Mouse (Mus musculus) embryonic facial prominence, embryonic 15.5 days (tissue): ENCODE measurements around the gene Elmo2. TPM values are rescaled to one million over a fixed set of nuclear protein-coding genes. Genes with fewer than 3 reads are reported as not detected.

Experiments
- ATAC-seq: fragments of 200-750 bp; cut with Nextera tagmentation; 2 replicates; pipeline ENCODE4 v1.8.0; 2017; ENCODE audit warnings: low read depth, moderate TSS enrichment; ENCODE audit not compliant: insufficient number of reproducible peaks, low FRiP score, low TSS enrichment
- H3K27ac ChIP-seq: fragments of 300-500 bp; sonication (generic); replicated peaks from 2 replicates; pipeline ENCODE4 v1.5.1; 2015; ENCODE audit warnings: mild to moderate bottlenecking, inconsistent platforms
- H3K27me3 ChIP-seq: fragments of 300-500 bp; sonication (generic); 2 replicates; pipeline ENCODE4 v1.6.1; 2015; ENCODE audit warnings: inconsistent platforms
- H3K36me3 ChIP-seq: fragments of 300-500 bp; sonication (generic); 2 replicates; pipeline ENCODE4 v1.6.1; 2015; ENCODE audit warnings: mild to moderate bottlenecking, inconsistent platforms
- H3K4me1 ChIP-seq: fragments of 300-500 bp; sonication (generic); 2 replicates; pipeline ENCODE4 v1.6.1; 2015; ENCODE audit warnings: inconsistent platforms
- H3K4me2 ChIP-seq: fragments of 300-500 bp; sonication (generic); replicated peaks from 2 replicates; pipeline ENCODE4 v1.6.1; 2015; ENCODE audit warnings: mild to moderate bottlenecking, inconsistent platforms
- H3K4me3 ChIP-seq: fragments of 300-500 bp; sonication (generic); replicated peaks from 2 replicates; pipeline ENCODE4 v1.5.1; 2015; ENCODE audit warnings: mild to moderate bottlenecking, inconsistent platforms
- H3K9ac ChIP-seq: fragments of 300-500 bp; sonication (generic); 2 replicates; pipeline ENCODE4 v1.6.1; 2015; ENCODE audit warnings: inconsistent platforms
- H3K9me3 ChIP-seq: fragments of 300-500 bp; sonication (generic); replicated peaks from 2 replicates; pipeline ENCODE4 v1.6.1; 2016; ENCODE audit warnings: inconsistent platforms
- WGBS: fragments of 180-500 bp; shearing (Covaris S2); methylation state at CpG from one replicate; pipeline ENCODE4 v1.1.7; 2015; 5-methylcytosine and 5-hydroxymethylcytosine counted together
- polyA plus RNA-seq: library from polyadenylated mRNA; unstranded; fragments of >200 nt; fragmentation: Nextera tagmentation; extraction: Ambion mirVana; gene quantifications from 2 replicates; pipeline ENCODE4 v1.2.1, GENCODE M21; 2015

The Elmo2 gene
- polyA plus RNA-seq, 1 experiment from 2014 or later = 91.3 TPM

DNA sequence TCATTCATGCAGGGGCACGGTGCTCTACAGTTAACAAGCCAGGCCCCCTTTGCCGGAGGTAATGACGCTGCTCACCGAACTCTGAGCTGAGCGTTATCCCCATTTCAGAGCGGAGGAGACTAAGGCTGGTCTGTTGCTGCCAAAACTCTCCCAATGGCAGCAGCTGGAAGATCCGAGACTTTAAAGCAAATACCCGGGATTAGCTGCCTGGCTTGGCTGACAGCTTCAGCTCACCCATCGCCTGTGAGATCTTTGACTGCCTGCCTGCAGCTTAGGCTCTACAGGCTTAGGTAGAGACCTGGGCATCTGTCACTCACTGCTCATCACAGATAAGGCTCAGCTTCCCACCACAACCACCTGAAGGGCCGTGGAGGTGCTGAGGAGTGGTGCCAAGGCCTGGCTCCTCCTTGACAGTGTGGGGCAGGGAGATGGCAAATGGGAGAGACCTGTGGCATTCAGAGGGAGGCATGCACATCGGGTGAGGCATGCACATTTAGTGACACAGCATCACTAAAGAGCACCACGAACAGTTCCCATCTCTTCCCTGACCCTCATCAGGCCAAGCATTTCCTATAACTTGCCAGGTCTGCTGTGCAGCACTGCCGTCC lies 15.4 kb downstream of the Elmo2 start:
- H3K4me2 ChIP-seq = no peak overlapping the region
- H3K9me3 ChIP-seq = no peaks in the 10 kb centered on the region
- 42% methylated on average over 13 of the region's 13 CpGs for WGBS
- no peak overlapping the region for H3K9ac ChIP-seq
- no peak overlapping the region for H3K27ac ChIP-seq
- H3K4me3 ChIP-seq = no peak overlapping the region
- no peaks in the 10 kb centered on the region for H3K27me3 ChIP-seq
- no peak for ATAC-seq
- 0 out of 2 replicates have a peak, but pooled peaks cover 10% of the 10 kb centered on the region for H3K4me1 ChIP-seq
- H3K36me3 ChIP-seq = peaks cover 88% of the 10 kb centered on the region

DNA sequence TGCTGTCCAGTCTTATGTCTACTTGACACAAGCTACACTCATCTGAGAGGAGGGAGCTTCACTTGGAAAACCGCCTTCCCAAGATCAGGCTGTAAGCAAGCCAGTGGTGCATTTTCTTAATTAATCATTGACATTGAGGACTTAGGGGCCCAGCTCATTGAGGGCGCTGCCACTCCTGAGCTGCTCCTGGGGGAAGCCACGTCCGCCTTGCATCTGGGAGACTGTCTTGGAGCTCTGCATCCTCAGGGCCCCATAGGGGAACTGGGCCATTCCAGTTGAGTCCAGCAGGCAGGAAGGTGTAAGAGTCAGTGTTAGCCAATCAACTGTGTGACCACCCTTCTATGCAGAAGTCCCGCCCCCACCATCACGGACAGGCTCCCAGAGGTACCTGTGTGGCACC lies 18.5 kb downstream of the Elmo2 start:
- Histone ChIP-seq H3K4me2 (no peak overlapping the region), H3K9ac (no peak overlapping the region), H3K4me3 (no peak overlapping the region), H3K9me3 (no peaks in the 10 kb centered on the region), H3K4me1 (0 out of 2 replicates have a peak, but pooled peaks cover 10% of the 10 kb centered on the region), H3K36me3 (peaks cover 89% of the 10 kb centered on the region), H3K27ac (no peak overlapping the region), H3K27me3 (no peaks in the 10 kb centered on the region)
- WGBS = 94% methylated on average over 6 of the region's 6 CpGs
- ATAC-seq = no peak

DNA sequence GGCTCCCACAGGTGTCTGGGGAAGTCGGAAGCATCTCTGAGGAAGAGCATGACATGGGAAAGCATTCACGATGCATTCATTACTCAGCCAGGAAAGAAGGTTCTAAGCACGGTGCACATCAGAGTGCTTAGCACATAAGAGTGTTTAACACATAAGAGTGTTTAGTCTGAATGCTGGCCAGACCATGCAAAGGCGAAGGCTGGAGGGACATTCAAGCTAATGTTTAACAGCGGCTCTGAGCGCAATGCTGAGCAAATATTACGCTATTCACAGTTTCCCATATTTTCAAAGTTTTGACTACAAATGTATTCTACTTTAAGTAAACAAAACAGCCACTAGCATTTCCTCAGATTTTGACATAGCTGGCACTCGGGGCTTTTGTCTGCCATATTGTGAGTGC lies 20.8 kb downstream of the Elmo2 start:
- H3K27me3 ChIP-seq = no peaks in the 10 kb centered on the region
- WGBS = 92% methylated on average over 8 of the region's 8 CpGs
- H3K36me3 ChIP-seq = peaks cover 91% of the 10 kb centered on the region
- ATAC-seq = no peak
- H3K4me2 ChIP-seq = no peak overlapping the region
- no peak overlapping the region for H3K4me3 ChIP-seq
- no peak overlapping the region for H3K9ac ChIP-seq
- no peaks in the 10 kb centered on the region for H3K9me3 ChIP-seq
- no peaks in the 10 kb centered on the region for H3K4me1 ChIP-seq
- no peak overlapping the region for H3K27ac ChIP-seq

DNA sequence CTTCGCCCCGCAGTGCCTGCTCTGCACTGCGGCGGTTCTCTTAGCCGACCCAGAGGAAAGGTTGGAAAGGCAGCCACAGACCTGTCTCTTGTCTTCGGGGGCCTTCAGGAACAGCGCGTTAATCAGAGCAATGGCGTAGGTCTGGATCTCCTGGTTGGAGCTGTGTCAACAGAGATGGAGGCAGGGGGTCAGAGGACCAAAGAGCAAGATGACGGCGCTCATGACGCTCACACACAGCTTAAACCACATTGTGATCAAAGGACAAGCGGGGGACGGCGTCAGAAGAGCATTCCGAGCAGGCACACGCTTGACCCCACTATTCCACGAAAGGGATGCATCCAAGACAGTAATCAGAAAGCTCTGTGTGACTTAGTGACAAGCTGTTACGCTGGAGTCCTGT lies 21.5 kb downstream of the Elmo2 start:
- Histone ChIP-seq H3K9ac (no peak overlapping the region), H3K27ac (no peak overlapping the region), H3K9me3 (no peaks in the 10 kb centered on the region), H3K4me3 (no peak overlapping the region), H3K36me3 (peaks cover 91% of the 10 kb centered on the region), H3K4me2 (no peak overlapping the region), H3K27me3 (no peaks in the 10 kb centered on the region), H3K4me1 (no peaks in the 10 kb centered on the region)
- 87% methylated on average over 19 of the region's 19 CpGs for WGBS
- ATAC-seq = no peak

DNA sequence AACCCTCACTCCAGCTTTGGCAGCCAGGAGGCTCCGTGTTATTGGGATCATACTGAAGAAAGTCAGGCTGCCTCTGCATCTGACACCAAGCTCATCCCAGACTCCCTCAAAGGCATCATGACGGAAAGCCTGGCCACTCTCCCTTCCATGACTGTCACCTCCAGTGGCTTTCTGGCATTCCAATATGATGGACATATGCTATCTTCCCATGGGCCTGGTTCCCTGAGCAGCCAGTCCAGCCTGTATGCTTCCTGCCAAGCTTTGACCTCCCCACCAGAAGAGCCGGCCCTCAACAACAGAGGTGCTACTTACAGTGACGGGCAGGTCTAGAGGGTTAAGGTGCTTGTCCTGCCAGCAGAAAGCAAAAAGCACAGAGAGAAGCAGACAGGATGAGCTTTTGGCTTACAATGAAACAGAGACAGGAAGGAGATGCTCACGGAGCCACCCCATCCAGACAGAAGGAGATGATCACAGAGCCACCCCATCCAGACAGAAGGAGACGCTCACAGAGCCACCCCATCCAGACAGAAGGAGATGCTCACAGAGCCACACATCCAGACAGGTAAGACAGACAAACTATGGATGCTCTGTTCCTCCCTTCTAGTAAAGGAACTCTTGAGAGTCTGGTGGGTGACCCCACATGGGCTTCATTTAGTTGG lies 22.8 kb downstream of the Elmo2 start:
- Histone ChIP-seq H3K4me2 (no peak overlapping the region), H3K9me3 (no peaks in the 10 kb centered on the region), H3K4me1 (no peaks in the 10 kb centered on the region), H3K27ac (no peak overlapping the region), H3K4me3 (no peak overlapping the region), H3K9ac (no peak overlapping the region), H3K27me3 (no peaks in the 10 kb centered on the region), H3K36me3 (peaks cover 83% of the 10 kb centered on the region)
- no peak for ATAC-seq
- 89% methylated on average over 6 of the region's 6 CpGs for WGBS

GRCm38 (mm10) chr2:165301409-165301808 lies 24.9 kb downstream of the Elmo2 start:
- Histone ChIP-seq H3K9ac (no peak overlapping the region), H3K4me3 (no peak overlapping the region), H3K9me3 (no peaks in the 10 kb centered on the region), H3K36me3 (peaks cover 91% of the 10 kb centered on the region), H3K4me1 (no peaks in the 10 kb centered on the region), H3K4me2 (no peak overlapping the region), H3K27me3 (no peaks in the 10 kb centered on the region), H3K27ac (no peak overlapping the region)
- WGBS = 70% methylated on average over 3 of the region's 3 CpGs
- no peak for ATAC-seq

GRCm38 (mm10) chr2:165300885-165301284 lies 25.4 kb downstream of the Elmo2 start:
- Histone ChIP-seq H3K36me3 (peaks cover 91% of the 10 kb centered on the region), H3K9ac (no peak overlapping the region), H3K27ac (no peak overlapping the region), H3K27me3 (no peaks in the 10 kb centered on the region), H3K9me3 (no peaks in the 10 kb centered on the region), H3K4me3 (no peak overlapping the region), H3K4me1 (no peaks in the 10 kb centered on the region), H3K4me2 (no peak overlapping the region)
- WGBS = 83% methylated on average over 6 of the region's 6 CpGs
- ATAC-seq = no peak

DNA sequence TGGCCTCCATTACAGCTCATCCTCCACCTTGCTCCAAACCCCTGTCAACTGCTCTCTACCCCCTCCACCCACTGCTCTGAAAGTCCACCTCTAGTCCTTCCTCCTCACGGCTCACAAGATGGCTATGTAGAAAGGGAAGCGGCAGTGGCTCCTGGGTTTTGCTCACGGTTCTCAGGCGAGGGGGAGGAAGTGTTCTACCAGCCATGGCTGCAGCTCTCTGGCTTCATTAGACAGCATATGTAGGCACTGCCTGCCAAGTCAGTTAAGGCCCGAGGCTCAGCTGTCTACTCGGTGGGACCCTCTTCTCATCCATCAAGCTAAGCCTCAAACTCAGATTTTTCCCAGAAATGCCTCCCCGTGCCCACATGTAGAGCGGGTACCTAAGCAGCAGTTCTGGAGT lies 25.9 kb downstream of the Elmo2 start:
- Histone ChIP-seq H3K4me1 (no peaks in the 10 kb centered on the region), H3K4me2 (no peak overlapping the region), H3K27me3 (no peaks in the 10 kb centered on the region), H3K36me3 (peaks cover 91% of the 10 kb centered on the region), H3K9me3 (no peaks in the 10 kb centered on the region), H3K27ac (no peak overlapping the region), H3K9ac (no peak overlapping the region), H3K4me3 (no peak overlapping the region)
- ATAC-seq = no peak
- WGBS = 77% methylated on average over 8 of the region's 8 CpGs

- Histone ChIP-seq H3K4me1 (no peaks in the 10 kb centered on the region), H3K36me3 (peaks cover 88% of the 10 kb centered on the region), H3K9ac (no peak overlapping the region), H3K27me3 (no peaks in the 10 kb centered on the region), H3K9me3 (no peaks in the 10 kb centered on the region), H3K4me2 (no peak overlapping the region), H3K4me3 (no peak overlapping the region), H3K27ac (no peak overlapping the region)
- no peak for ATAC-seq
- 87% methylated on average over 11 of the region's 11 CpGs for WGBS
Observed at GRCm38 (mm10) chr2:165297429-165297828, 28.9 kb downstream of the Elmo2 start.

DNA sequence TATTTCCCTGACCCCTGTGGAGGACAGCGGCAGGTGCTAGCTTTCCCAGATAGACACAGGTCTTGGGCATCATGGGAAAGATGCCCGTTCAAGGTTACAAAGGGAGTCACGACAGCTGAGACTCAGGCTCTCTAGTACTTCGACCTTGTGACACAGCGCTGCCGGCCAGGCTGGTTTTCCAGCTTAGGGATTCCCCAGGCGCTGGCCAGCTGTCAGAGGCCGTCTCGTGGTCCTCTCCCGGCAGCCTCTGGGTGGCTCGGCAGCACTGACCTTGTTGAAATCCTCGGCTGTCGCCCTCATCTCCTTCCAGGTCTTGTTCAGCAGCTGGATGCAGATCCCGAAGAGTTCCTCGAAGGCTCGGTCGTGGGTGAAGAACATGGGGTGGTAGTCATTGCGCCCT lies 29.7 kb downstream of the Elmo2 start:
- ATAC-seq = no peak
- no peak overlapping the region for H3K9ac ChIP-seq
- H3K27me3 ChIP-seq = no peaks in the 10 kb centered on the region
- no peak overlapping the region for H3K4me2 ChIP-seq
- no peak overlapping the region for H3K4me3 ChIP-seq
- no peaks in the 10 kb centered on the region for H3K9me3 ChIP-seq
- WGBS = 85% methylated on average over 18 of the region's 18 CpGs
- peaks cover 88% of the 10 kb centered on the region for H3K36me3 ChIP-seq
- no peaks in the 10 kb centered on the region for H3K4me1 ChIP-seq
- no peak overlapping the region for H3K27ac ChIP-seq

- ATAC-seq = peak; percentile 69
- Histone ChIP-seq H3K27ac (peak overlapping the region; percentile 88), H3K4me1 (peaks cover 29% of the 10 kb centered on the region), H3K4me3 (peak overlapping the region; percentile 84), H3K9ac (peak overlapping the region; percentile 58), H3K27me3 (no peaks in the 10 kb centered on the region), H3K9me3 (no peaks in the 10 kb centered on the region), H3K36me3 (peaks cover 39% of the 10 kb centered on the region), H3K4me2 (peak overlapping the region; percentile 85)
- 52% methylated on average over 18 of the region's 18 CpGs for WGBS
Observed at GRCm38 (mm10) chr2:165288315-165289031, 37.8 kb downstream of the Elmo2 start.
